Mouse (Mus musculus) neural tube, postnatal 0 days (tissue): ENCODE results near the gene Olfr1189. TPM values are rescaled to one million over a fixed set of nuclear protein-coding genes. Genes with fewer than 3 reads are reported as not detected.

Source experiments
- polyA plus RNA-seq: library from polyadenylated mRNA; unstranded; fragments of >200 nt; fragmentation: Nextera tagmentation; extraction: Ambion mirVana; gene quantifications from 2 replicates; pipeline ENCODE4 v1.2.1, GENCODE M21; 2015

Olfr1189 gene
- polyA plus RNA-seq: not detected in 2 replicates

DNA sequence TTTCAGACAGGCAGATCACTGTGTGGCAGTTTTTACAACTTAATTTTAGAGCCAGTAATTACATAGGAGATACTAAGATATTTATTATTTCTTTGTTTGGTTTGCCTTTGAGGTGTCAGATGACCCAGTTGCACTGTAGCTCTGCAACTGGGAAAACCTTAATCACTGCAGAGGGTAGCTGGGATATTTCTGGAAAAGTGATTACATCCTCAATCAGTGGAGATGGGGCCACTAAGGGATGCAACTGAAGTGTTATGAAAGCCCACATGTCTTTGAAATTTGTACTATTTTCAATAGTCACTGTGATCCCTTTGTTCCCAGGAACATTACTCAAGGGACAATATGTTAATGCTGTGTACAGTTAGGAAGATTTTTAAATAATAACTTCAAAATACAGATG lies at the start of gene Olfr1189:
TSS of gene Olfr1189 (plus strand) at position 301 of the 400 bp plus-strand sequence.

DNA sequence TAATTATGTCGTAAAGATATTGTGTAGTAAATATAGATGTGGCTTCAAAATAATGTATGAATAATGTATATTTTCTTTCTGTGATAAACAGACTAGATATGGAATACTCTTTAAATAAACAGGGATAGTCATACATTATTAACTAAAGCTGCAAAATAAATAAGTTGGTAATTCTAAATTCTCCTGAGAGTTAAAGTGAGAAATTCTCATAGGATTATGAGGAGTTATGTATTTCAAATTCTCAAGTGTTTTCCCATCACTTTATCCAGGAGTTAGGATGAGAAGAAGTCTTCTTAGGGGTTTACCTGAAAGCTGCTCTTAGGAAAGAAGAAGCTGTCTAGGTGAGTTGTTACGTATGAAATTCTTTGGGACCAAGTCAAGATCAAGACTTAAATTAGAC lies 29.6 kb upstream of the Olfr1189 start, which contains the start of gene Olfr1188:
TSS of gene Olfr1188 (plus strand) at position 301 of the 400 bp plus-strand sequence.

DNA sequence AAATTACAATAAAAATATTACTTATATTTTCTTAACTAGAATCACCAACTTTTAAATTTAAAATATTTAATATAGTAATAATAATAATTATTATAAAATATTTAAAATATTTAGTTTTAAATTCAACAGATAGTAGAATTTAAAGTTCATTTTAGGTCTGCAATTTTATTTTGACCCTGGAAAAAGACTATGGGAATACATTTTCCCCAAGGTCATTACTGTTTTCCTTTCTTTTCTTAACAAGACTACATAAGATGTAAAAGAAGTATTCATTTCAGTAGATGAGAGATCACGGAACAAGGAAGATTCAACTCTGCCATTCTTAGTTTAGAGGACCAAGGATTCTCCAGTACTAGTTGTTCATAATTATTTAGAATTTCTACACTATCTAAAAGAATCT lies 54.0 kb downstream of the Olfr1189 start, which contains the start of gene Olfr1191-ps1:
TSS of gene Olfr1191-ps1 (plus strand) at position 301 of the 400 bp plus-strand sequence.

Other genes with a start within 250 kb of the Olfr1189 start
- gene Olfr1176, start 249.7 kb upstream of the Olfr1189 start, polyA plus RNA-seq: not detected in 2 replicates
- not detected in 2 replicates for gene Olfr1177-ps, start 240.0 kb upstream of the Olfr1189 start, polyA plus RNA-seq
- not detected in 2 replicates for gene Olfr1178, start 199.4 kb upstream of the Olfr1189 start, polyA plus RNA-seq
- gene Olfr1179, start 180.0 kb upstream of the Olfr1189 start, polyA plus RNA-seq: not detected in 2 replicates
- gene Olfr1180, start 167.3 kb upstream of the Olfr1189 start, polyA plus RNA-seq: not detected in 2 replicates
- gene Olfr1181, start 160.3 kb upstream of the Olfr1189 start, polyA plus RNA-seq: not detected in 2 replicates
- gene Gm13757, start 137.3 kb upstream of the Olfr1189 start, polyA plus RNA-seq: not detected in 2 replicates
- gene Olfr1183, start 131.6 kb upstream of the Olfr1189 start, polyA plus RNA-seq: not detected in 2 replicates
- not detected in 2 replicates for gene Olfr1184, start 102.9 kb upstream of the Olfr1189 start, polyA plus RNA-seq
- gene Olfr1185-ps1, start 93.1 kb upstream of the Olfr1189 start, polyA plus RNA-seq: not detected in 2 replicates
- not detected in 2 replicates for gene Olfr1186, start 67.9 kb upstream of the Olfr1189 start, polyA plus RNA-seq
- not detected in 2 replicates for gene Olfr1188, start 29.5 kb upstream of the Olfr1189 start, polyA plus RNA-seq
- gene Olfr1191-ps1, start 54.1 kb downstream of the Olfr1189 start, polyA plus RNA-seq: not detected in 2 replicates
- gene Olfr1192-ps1, start 62.1 kb downstream of the Olfr1189 start, polyA plus RNA-seq: not detected in 2 replicates
- not detected in 2 replicates for gene Olfr1193, start 89.2 kb downstream of the Olfr1189 start, polyA plus RNA-seq
- gene Olfr1195, start 102.7 kb downstream of the Olfr1189 start, polyA plus RNA-seq: not detected in 2 replicates
- gene Olfr1196, start 118.1 kb downstream of the Olfr1189 start, polyA plus RNA-seq: not detected in 2 replicates
- not detected in 2 replicates for gene Olfr1197, start 145.9 kb downstream of the Olfr1189 start, polyA plus RNA-seq
- gene Olfr1198, start 164.9 kb downstream of the Olfr1189 start, polyA plus RNA-seq: not detected in 2 replicates
- not detected in 2 replicates for gene Olfr1199, start 174.0 kb downstream of the Olfr1189 start, polyA plus RNA-seq
- gene Olfr1200, start 184.0 kb downstream of the Olfr1189 start, polyA plus RNA-seq: not detected in 2 replicates
- gene Olfr1201, start 206.6 kb downstream of the Olfr1189 start, polyA plus RNA-seq: not detected in 2 replicates
- not detected in 2 replicates for gene Olfr1202, start 228.0 kb downstream of the Olfr1189 start, polyA plus RNA-seq
- not detected in 2 replicates for gene Olfr1205, start 243.3 kb downstream of the Olfr1189 start, polyA plus RNA-seq